Mouse (Mus musculus) heart, embryonic 13.5 days (tissue): ENCODE measurements around the gene Gnat1. TPM values are rescaled to one million over a fixed set of nuclear protein-coding genes. Genes with fewer than 3 reads are reported as not detected.

Source experiments
- ATAC-seq: fragments of 200-750 bp; cut with Nextera tagmentation; 2 replicates; pipeline ENCODE4 v1.8.0; 2017; ENCODE audit warnings: moderate TSS enrichment; ENCODE audit not compliant: insufficient number of reproducible peaks, low FRiP score, low TSS enrichment; ENCODE audit errors: extremely low read depth
- H3K27ac ChIP-seq: fragments of 300-500 bp; sonication (generic); replicated peaks from 2 replicates; pipeline ENCODE4 v1.5.1; 2015; ENCODE audit warnings: moderate library complexity, mild to moderate bottlenecking, inconsistent platforms
- H3K27me3 ChIP-seq: fragments of 300-500 bp; sonication (generic); replicated peaks from 2 replicates; pipeline ENCODE4 v1.6.1; 2015; ENCODE audit warnings: mild to moderate bottlenecking, inconsistent platforms
- H3K36me3 ChIP-seq: fragments of 300-500 bp; sonication (generic); 2 replicates; pipeline ENCODE4 v1.6.1; 2015; ENCODE audit warnings: mild to moderate bottlenecking, inconsistent platforms
- H3K4me1 ChIP-seq: fragments of 300-500 bp; sonication (generic); 2 replicates; pipeline ENCODE4 v1.6.1; 2015; ENCODE audit warnings: inconsistent platforms
- H3K4me2 ChIP-seq: fragments of 300-500 bp; sonication (generic); 2 replicates; pipeline ENCODE4 v1.6.1; 2015; ENCODE audit warnings: inconsistent platforms, mild to moderate bottlenecking, moderate library complexity
- H3K4me3 ChIP-seq: fragments of 300-500 bp; sonication (generic); 2 replicates; pipeline ENCODE4 v1.5.1; 2015; ENCODE audit warnings: moderate library complexity, mild to moderate bottlenecking, inconsistent platforms
- H3K9ac ChIP-seq: fragments of 300-500 bp; sonication (generic); 2 replicates; pipeline ENCODE4 v1.6.1; 2015; ENCODE audit warnings: inconsistent platforms, mild to moderate bottlenecking, moderate library complexity
- H3K9me3 ChIP-seq: fragments of 300-500 bp; sonication (generic); 2 replicates; pipeline ENCODE4 v1.6.1; 2016; ENCODE audit warnings: inconsistent platforms
- WGBS: fragments of 180-500 bp; shearing (Covaris S2); methylation state at CpG from one replicate; pipeline ENCODE4 v1.1.7; 2015; ENCODE audit warnings: mixed read lengths; 5-methylcytosine and 5-hydroxymethylcytosine counted together
- polyA plus RNA-seq: library from polyadenylated mRNA; unstranded; fragments of >200 nt; fragmentation: Nextera tagmentation; extraction: Ambion mirVana; gene quantifications from 2 replicates; pipeline ENCODE4 v1.2.1, GENCODE M21; 2015

The Gnat1 gene
- polyA plus RNA-seq, 1 experiment from 2014 or later, result 0.90 TPM

- no peak for ATAC-seq
- Histone ChIP-seq H3K27me3 (no peaks in the 10 kb centered on the region), H3K27ac (peak overlapping the region; percentile 70), H3K36me3 (no peaks in the 10 kb centered on the region), H3K4me2 (peak overlapping the region; percentile 32), H3K4me1 (peaks cover 89% of the 10 kb centered on the region), H3K9me3 (no peaks in the 10 kb centered on the region), H3K4me3 (no peak overlapping the region), H3K9ac (peak overlapping the region; percentile 54; the same call in 1 of the 2 replicates)
- 25% methylated on average over 9 of the region's 9 CpGs for WGBS
Measured at GRCm38 (mm10) chr9:107699376-107699980, 20.0 kb upstream of the Gnat1 start.

- ATAC-seq, result no peak
- Histone ChIP-seq H3K27me3 (no peaks in the 10 kb centered on the region), H3K36me3 (no peaks in the 10 kb centered on the region), H3K4me1 (peaks cover 84% of the 10 kb centered on the region), H3K9ac (peak overlapping the region; percentile 24), H3K27ac (no peak overlapping the region; the same call in 1 of the 2 replicates), H3K9me3 (no peaks in the 10 kb centered on the region), H3K4me3 (no peak overlapping the region), H3K4me2 (peak overlapping the region; percentile 32)
- 24% methylated on average over 14 of the region's 14 CpGs for WGBS
Measured at GRCm38 (mm10) chr9:107698611-107699190, 19.2 kb upstream of the Gnat1 start.

- no peak overlapping the region for H3K4me3 ChIP-seq
- no peaks in the 10 kb centered on the region for H3K9me3 ChIP-seq
- no peak overlapping the region; the same call in 1 of the 2 replicates for H3K27ac ChIP-seq
- no peaks in the 10 kb centered on the region for H3K27me3 ChIP-seq
- WGBS, result 38% methylated on average over 14 of the region's 14 CpGs
- H3K4me1 ChIP-seq, result peaks cover 84% of the 10 kb centered on the region
- ATAC-seq, result no peak
- no peaks in the 10 kb centered on the region for H3K36me3 ChIP-seq
- no peak overlapping the region for H3K4me2 ChIP-seq
- H3K9ac ChIP-seq, result peak overlapping the region; percentile 12; the same call in 1 of the 2 replicates
Measured at GRCm38 (mm10) chr9:107697811-107698521, 18.5 kb upstream of the Gnat1 start.

GRCm38 (mm10) chr9:107696845-107697610 lies 17.5 kb upstream of the Gnat1 start:
- no peak overlapping the region for H3K9ac ChIP-seq
- WGBS, result 53% methylated on average over 9 of the region's 9 CpGs
- H3K4me1 ChIP-seq, result peaks cover 82% of the 10 kb centered on the region
- no peak overlapping the region for H3K4me2 ChIP-seq
- H3K9me3 ChIP-seq, result no peaks in the 10 kb centered on the region
- no peak for ATAC-seq
- 0 out of 2 replicates have a peak overlapping the region, but pooled peaks have one; percentile 1 for H3K27ac ChIP-seq
- peaks cover 5% of the 10 kb centered on the region; the same call in 1 of the 2 replicates for H3K36me3 ChIP-seq
- no peak overlapping the region for H3K4me3 ChIP-seq
- no peaks in the 10 kb centered on the region for H3K27me3 ChIP-seq

GRCm38 (mm10) chr9:107696106-107696479 lies 16.6 kb upstream of the Gnat1 start:
- Histone ChIP-seq H3K4me2 (no peak overlapping the region), H3K27ac (peak overlapping the region; percentile 53; the same call in 1 of the 2 replicates), H3K9me3 (no peaks in the 10 kb centered on the region), H3K9ac (no peak overlapping the region), H3K4me3 (no peak overlapping the region), H3K27me3 (no peaks in the 10 kb centered on the region), H3K4me1 (peaks cover 74% of the 10 kb centered on the region), H3K36me3 (peaks cover 13% of the 10 kb centered on the region)
- WGBS, result 51% methylated on average over 6 of the region's 6 CpGs
- no peak for ATAC-seq

- WGBS, result 79% methylated on average over 12 of the region's 12 CpGs
- Histone ChIP-seq H3K9ac (no peak overlapping the region), H3K27ac (peak overlapping the region; percentile 53; the same call in 1 of the 2 replicates), H3K36me3 (peaks cover 17% of the 10 kb centered on the region), H3K4me3 (no peak overlapping the region), H3K27me3 (no peaks in the 10 kb centered on the region), H3K4me2 (no peak overlapping the region), H3K4me1 (peaks cover 69% of the 10 kb centered on the region), H3K9me3 (no peaks in the 10 kb centered on the region)
- ATAC-seq, result no peak
Measured at GRCm38 (mm10) chr9:107695441-107696105, 16.1 kb upstream of the Gnat1 start.

- H3K36me3 ChIP-seq, result peaks cover 20% of the 10 kb centered on the region
- 0 out of 2 replicates have a peak overlapping the region, but pooled peaks have one; percentile 8 for H3K9ac ChIP-seq
- H3K4me1 ChIP-seq, result peaks cover 60% of the 10 kb centered on the region
- no peaks in the 10 kb centered on the region for H3K9me3 ChIP-seq
- no peak overlapping the region for H3K4me2 ChIP-seq
- no peak for ATAC-seq
- H3K27ac ChIP-seq, result no peak overlapping the region
- WGBS, result 68% methylated on average over 7 of the region's 7 CpGs
- H3K4me3 ChIP-seq, result no peak overlapping the region
- H3K27me3 ChIP-seq, result no peaks in the 10 kb centered on the region
Measured at GRCm38 (mm10) chr9:107694627-107695026, 15.1 kb upstream of the Gnat1 start.

- whole genome bisulfite sequencing, result 61% methylated on average over 4 of the region's 4 CpGs
- no peak for ATAC-seq
- Histone ChIP-seq H3K9ac (no peak overlapping the region), H3K4me1 (peaks cover 49% of the 10 kb centered on the region), H3K36me3 (peaks cover 20% of the 10 kb centered on the region), H3K9me3 (no peaks in the 10 kb centered on the region), H3K4me3 (no peak overlapping the region), H3K27me3 (no peaks in the 10 kb centered on the region), H3K4me2 (0 out of 2 replicates have a peak overlapping the region, but pooled peaks have one; percentile 6), H3K27ac (no peak overlapping the region)
Measured at GRCm38 (mm10) chr9:107693433-107693987, 14.0 kb upstream of the Gnat1 start.

- no peak overlapping the region for H3K9ac ChIP-seq
- no peak overlapping the region for H3K4me2 ChIP-seq
- no peak for ATAC-seq
- H3K4me3 ChIP-seq, result no peak overlapping the region
- H3K36me3 ChIP-seq, result peaks cover 24% of the 10 kb centered on the region
- no peak overlapping the region for H3K27ac ChIP-seq
- H3K27me3 ChIP-seq, result 0 out of 2 replicates have a peak, but pooled peaks cover under 1% of the 10 kb centered on the region
- WGBS, result 68% methylated on average over 5 of the region's 5 CpGs
- H3K4me1 ChIP-seq, result peaks cover 42% of the 10 kb centered on the region
- H3K9me3 ChIP-seq, result no peaks in the 10 kb centered on the region
Measured at GRCm38 (mm10) chr9:107692785-107693184, 13.3 kb upstream of the Gnat1 start.

- Histone ChIP-seq H3K27ac (no peak overlapping the region), H3K27me3 (0 out of 2 replicates have a peak, but pooled peaks cover 8% of the 10 kb centered on the region), H3K36me3 (peaks cover 30% of the 10 kb centered on the region), H3K4me2 (no peak overlapping the region), H3K4me1 (peaks cover 33% of the 10 kb centered on the region), H3K9ac (no peak overlapping the region), H3K9me3 (no peaks in the 10 kb centered on the region), H3K4me3 (no peak overlapping the region)
- WGBS, result 81% methylated on average over 8 of the region's 8 CpGs
- ATAC-seq, result no peak
Measured at GRCm38 (mm10) chr9:107690391-107690790, 10.9 kb upstream of the Gnat1 start.
